Mouse (Mus musculus): ENCODE results near the gene Olfr1160. TPM values are rescaled to one million over a fixed set of nuclear protein-coding genes. Genes with fewer than 3 reads are reported as not detected.
"Not testable (repeated sequence)": the region's sequence is repeated elsewhere in the genome, so short reads cannot be mapped to it uniquely, and the experiment has no call there.

Olfr1160 gene
- polyA plus RNA-seq (2016; fragmentation: Nextera tagmentation; extraction: Ambion mirVana): not detected in 2 replicates

DNA sequence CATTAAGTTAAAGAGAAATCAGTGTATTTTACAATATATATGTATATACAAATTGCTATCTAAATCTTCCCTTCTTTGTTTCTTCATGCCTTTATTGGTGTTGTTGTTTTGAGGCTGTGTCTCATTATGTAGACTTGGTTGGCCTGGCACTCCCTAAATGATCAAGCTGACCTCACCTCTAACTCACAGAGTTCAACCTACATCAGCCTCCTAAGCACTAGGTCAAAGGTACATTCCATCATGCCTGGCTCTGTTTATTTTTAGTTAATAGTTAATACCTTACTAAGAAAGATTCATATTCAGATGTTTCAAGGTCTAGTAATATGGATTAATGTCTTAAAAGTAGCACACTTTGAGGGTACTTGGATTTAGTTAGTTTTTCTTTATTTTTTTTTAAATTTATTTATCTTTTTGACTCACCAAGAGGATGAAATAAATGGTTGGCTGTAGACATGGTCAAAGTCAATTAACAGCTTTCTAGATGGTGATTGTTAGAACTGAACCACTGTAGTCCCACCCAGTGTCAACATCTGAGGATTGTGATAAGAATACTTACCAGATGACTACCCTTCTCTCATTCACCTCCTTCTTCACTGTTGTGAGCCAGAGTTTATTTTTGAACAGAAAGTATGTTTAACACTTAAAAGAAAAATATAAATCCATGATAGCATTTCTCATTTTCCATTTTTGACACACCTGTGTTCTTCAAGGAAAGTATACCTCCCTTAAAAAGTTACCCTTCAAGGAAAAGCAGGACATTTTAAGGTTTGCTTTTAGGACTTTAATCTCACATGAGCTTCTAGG is at the start of gene Olfr1160:
Olfr1160 (minus strand) TSS at position 754 of the 804 bp plus-strand sequence.
- Histone ChIP-seq H3K9me3 (no peaks in the 10 kb centered on the region), H3K27me3 (replicated peaks; ENCODE audit: low read depth, poor library complexity, severe bottlenecking) (no peaks in the 10 kb centered on the region), H3K27ac (replicated peaks) (no peak within 1 kb of the TSS), H3K36me3 (replicated peaks) (no peaks in the 10 kb centered on the region), H3K4me3 (no peak within 1 kb of the TSS), H3K4me1 (no peaks in the 10 kb centered on the region)
- DNase-seq (ENCODE audit: low spot score): no peak

DNA sequence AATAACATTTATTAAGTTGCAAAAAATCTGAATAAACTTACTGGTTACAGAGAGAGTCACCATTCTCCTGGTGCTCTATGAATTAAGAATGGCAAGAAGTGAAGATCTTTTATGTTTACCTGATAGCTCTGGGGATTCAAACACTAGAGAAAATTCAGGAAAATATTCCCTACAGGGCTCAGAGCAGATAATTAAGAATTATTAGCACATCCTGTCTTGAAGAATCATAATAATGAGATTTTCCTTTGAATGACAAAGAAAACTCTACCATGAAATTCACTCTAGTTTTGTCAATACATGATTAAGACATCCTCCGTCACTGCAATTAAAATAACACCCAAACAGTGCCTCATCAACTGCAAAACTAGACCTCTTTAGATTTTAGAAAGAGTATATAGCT is 43.0 kb upstream of the Olfr1160 start, which contains the start of gene Olfr1162:
Olfr1162 (minus strand) TSS at position 101 of the 400 bp plus-strand sequence.
- Histone ChIP-seq H3K4me3 (no peak within 1 kb of the TSS), H3K4me1 (no peaks in the 10 kb centered on the region), H3K27me3 (replicated peaks; ENCODE audit: low read depth, poor library complexity, severe bottlenecking) (no peaks in the 10 kb centered on the region), H3K9me3 (no peaks in the 10 kb centered on the region), H3K27ac (replicated peaks) (no peak within 1 kb of the TSS), H3K36me3 (replicated peaks) (no peaks in the 10 kb centered on the region)
- no peak for DNase-seq (ENCODE audit: low spot score)
- 84% methylated on average over 1 of the region's 1 CpGs for WGBS

DNA sequence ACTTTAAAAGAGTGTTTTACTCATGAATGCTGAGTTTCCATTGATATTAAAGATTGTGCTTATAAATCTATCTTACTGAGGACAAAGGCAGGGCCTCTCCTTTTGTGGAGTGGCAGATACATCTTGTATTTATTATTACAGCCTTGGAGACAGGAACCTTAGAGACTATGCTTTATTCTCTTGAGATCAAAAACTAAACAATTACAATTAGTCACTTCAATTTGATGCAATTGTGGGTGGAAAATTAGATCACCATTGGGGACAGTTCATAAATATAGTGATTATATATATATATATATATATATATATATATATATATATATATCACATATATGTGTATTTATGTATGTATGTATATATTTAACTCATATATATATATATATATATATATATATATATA is 29.5 kb upstream of the Olfr1160 start, which contains the start of gene Olfr73:
Olfr73 (minus strand) TSS at position 101 of the 400 bp plus-strand sequence.
- Histone ChIP-seq H3K27me3 (replicated peaks; ENCODE audit: low read depth, poor library complexity, severe bottlenecking) (no peaks in the 10 kb centered on the region), H3K4me3 (no peak within 1 kb of the TSS), H3K36me3 (replicated peaks) (no peaks in the 10 kb centered on the region), H3K9me3 (no peaks in the 10 kb centered on the region), H3K4me1 (no peaks in the 10 kb centered on the region), H3K27ac (replicated peaks) (no peak within 1 kb of the TSS)
- no peak for DNase-seq (ENCODE audit: low spot score)

DNA sequence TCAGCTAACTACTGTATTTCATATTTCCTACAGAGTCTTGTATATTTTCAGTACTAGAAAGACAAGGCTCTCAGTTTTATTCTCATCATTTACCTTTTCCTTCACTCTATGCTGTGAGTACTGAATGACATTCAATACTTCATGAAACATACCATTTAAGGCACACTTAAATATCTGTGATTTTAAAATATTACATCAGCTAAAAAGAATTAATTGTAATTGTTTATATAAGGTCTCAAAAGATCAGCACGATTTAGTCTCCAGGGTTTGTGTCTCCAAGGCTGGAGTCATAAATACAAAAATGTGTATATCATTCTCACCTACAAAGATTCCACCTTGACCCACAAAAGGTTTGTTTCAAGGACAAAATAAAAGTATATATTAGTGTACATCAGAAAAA is 14.4 kb upstream of the Olfr1160 start, which contains the start of gene Olfr1161:
Olfr1161 (plus strand) TSS at position 301 of the 400 bp plus-strand sequence.
- DNase-seq (ENCODE audit: low spot score); H3K27ac ChIP-seq (replicated peaks); H3K9me3 ChIP-seq; H3K27me3 ChIP-seq (replicated peaks; ENCODE audit: low read depth, poor library complexity, severe bottlenecking); H3K4me3 ChIP-seq; H3K4me1 ChIP-seq; H3K36me3 ChIP-seq (replicated peaks): not testable (repeated sequence)
- 85% methylated on average over 1 of the region's 1 CpGs for WGBS

DNA sequence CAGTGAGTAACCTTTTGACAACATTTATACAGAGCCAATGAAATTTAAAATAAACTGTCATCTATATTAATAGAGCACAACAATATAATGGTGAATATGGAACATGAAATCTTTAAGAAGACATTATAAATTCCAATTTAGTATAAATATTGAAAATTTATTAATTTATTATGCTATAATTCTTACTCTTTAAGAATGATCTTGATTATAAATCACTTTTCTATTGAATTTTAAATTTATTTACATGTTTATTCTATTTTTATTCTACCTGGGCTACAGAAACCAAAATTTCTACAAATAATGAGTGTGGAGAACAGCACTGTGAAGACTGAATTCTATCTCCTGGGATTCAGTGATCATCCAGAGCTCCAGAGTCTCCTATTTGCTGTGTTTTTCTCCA is 18.3 kb downstream of the Olfr1160 start, which contains the start of gene Olfr1158:
Olfr1158 (plus strand) TSS at position 301 of the 400 bp plus-strand sequence.
- Histone ChIP-seq H3K27ac (replicated peaks) (no peak within 1 kb of the TSS), H3K27me3 (replicated peaks; ENCODE audit: low read depth, poor library complexity, severe bottlenecking) (no peaks in the 10 kb centered on the region), H3K4me1 (no peaks in the 10 kb centered on the region), H3K36me3 (replicated peaks) (no peaks in the 10 kb centered on the region), H3K9me3 (no peaks in the 10 kb centered on the region), H3K4me3 (no peak within 1 kb of the TSS)
- DNase-seq (ENCODE audit: low spot score): no peak

DNA sequence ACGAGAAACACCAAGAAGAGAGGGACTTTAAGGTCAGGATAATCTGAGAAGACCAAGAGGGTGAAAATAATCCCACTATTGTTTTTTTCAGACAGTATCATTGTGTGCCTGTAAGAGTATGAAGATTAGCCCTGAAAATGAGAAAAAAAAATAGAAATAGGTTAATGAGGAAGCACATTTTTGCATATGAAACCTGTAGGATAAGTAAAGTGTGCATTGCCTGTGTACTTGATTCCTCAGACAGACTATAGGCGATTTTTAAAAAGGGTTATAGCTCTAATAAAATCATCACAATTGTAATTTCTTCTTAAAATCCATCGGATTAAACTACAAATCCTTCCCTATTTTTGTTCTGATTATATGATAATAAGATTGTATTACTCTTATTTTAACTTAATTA is 33.5 kb downstream of the Olfr1160 start, which contains the start of gene Olfr74:
Olfr74 (minus strand) TSS at position 101 of the 400 bp plus-strand sequence.
- H3K36me3 ChIP-seq (replicated peaks): no peaks in the 10 kb centered on the region
- no peak within 1 kb of the TSS for H3K4me3 ChIP-seq
- no peaks in the 10 kb centered on the region for H3K27me3 ChIP-seq (replicated peaks; ENCODE audit: low read depth, poor library complexity, severe bottlenecking)
- no peaks in the 10 kb centered on the region for H3K4me1 ChIP-seq
- H3K9me3 ChIP-seq: no peaks in the 10 kb centered on the region
- no peak for DNase-seq (ENCODE audit: low spot score)
- no peak within 1 kb of the TSS for H3K27ac ChIP-seq (replicated peaks)
- WGBS: 80% methylated on average over 3 of the region's 3 CpGs

DNA sequence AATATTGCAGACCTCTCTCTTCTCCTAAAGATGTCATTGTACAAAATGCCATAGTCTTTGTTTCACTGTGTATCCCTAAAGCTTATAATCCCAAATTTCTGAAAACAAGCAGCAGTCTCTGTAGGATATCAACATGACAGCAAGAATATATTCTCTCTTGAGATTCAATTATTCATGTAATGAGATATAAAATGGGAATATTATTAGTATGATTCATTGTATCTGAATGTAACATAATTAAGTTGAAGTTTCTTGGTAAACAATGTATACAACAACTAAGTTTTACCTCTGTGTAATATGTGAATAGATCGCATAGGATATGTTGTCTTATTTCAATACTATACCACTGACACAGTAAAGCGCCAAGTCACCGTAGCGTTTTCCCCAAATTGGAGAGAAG is 39.9 kb downstream of the Olfr1160 start, which contains the start of gene Olfr1157:
Olfr1157 (minus strand) TSS at position 101 of the 400 bp plus-strand sequence.
- H3K4me1 ChIP-seq: no peaks in the 10 kb centered on the region
- H3K27ac ChIP-seq (replicated peaks): no peak within 1 kb of the TSS
- DNase-seq (ENCODE audit: low spot score): no peak
- H3K9me3 ChIP-seq: no peaks in the 10 kb centered on the region
- 92% methylated on average over 4 of the region's 4 CpGs for WGBS
- no peaks in the 10 kb centered on the region for H3K27me3 ChIP-seq (replicated peaks; ENCODE audit: low read depth, poor library complexity, severe bottlenecking)
- H3K36me3 ChIP-seq (replicated peaks): no peaks in the 10 kb centered on the region
- H3K4me3 ChIP-seq: no peak within 1 kb of the TSS

DNA sequence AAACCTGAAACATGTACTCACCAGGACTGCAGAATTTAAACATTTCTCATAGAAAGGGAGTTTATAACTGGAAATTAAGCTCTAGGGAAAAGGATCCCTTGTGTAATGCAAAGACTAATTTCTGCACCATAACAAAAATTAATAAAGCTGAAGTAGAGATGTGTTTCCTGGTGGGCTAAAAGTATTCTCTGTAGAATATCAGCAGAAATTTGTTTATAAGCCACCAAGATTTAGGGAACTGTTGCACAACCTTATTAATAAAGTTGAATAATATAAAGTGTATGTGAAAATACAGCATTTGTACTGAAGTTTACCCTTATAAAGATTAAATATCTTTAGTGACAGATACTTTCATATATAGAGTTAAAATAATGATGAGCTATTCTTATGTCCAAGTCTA is 55.1 kb downstream of the Olfr1160 start, which contains the start of gene Olfr1156:
Olfr1156 (minus strand) TSS at position 101 of the 400 bp plus-strand sequence.
- Histone ChIP-seq H3K36me3 (replicated peaks) (no peaks in the 10 kb centered on the region), H3K9me3 (no peaks in the 10 kb centered on the region), H3K27me3 (replicated peaks; ENCODE audit: low read depth, poor library complexity, severe bottlenecking) (no peaks in the 10 kb centered on the region), H3K4me1 (no peaks in the 10 kb centered on the region), H3K27ac (replicated peaks) (no peak within 1 kb of the TSS), H3K4me3 (no peak within 1 kb of the TSS)
- no peak for DNase-seq (ENCODE audit: low spot score)

Other genes starting within 250 kb of the Olfr1160 start
- gene Olfr152, start 228.8 kb downstream of the Olfr1160 start, polyA plus RNA-seq (2016; fragmentation: Nextera tagmentation; extraction: Ambion mirVana): not detected in 2 replicates
- not detected in 2 replicates for gene Olfr1143, start 207.7 kb downstream of the Olfr1160 start, polyA plus RNA-seq (2016; fragmentation: Nextera tagmentation; extraction: Ambion mirVana)
- not detected in 2 replicates for gene Olfr1145, start 198.4 kb downstream of the Olfr1160 start, polyA plus RNA-seq (2016; fragmentation: Nextera tagmentation; extraction: Ambion mirVana)
- gene Olfr1148, start 177.7 kb downstream of the Olfr1160 start, polyA plus RNA-seq (2016; fragmentation: Nextera tagmentation; extraction: Ambion mirVana): not detected in 2 replicates
- not detected in 2 replicates for gene Olfr1150-ps1, start 164.3 kb downstream of the Olfr1160 start, polyA plus RNA-seq (2016; fragmentation: Nextera tagmentation; extraction: Ambion mirVana)
- gene Olfr1151, start 152.4 kb downstream of the Olfr1160 start, polyA plus RNA-seq (2016; fragmentation: Nextera tagmentation; extraction: Ambion mirVana): not detected in 2 replicates
- not detected in 2 replicates for gene Olfr1152, start 141.8 kb downstream of the Olfr1160 start, polyA plus RNA-seq (2016; fragmentation: Nextera tagmentation; extraction: Ambion mirVana)
- gene Olfr1153, start 113.3 kb downstream of the Olfr1160 start, polyA plus RNA-seq (2016; fragmentation: Nextera tagmentation; extraction: Ambion mirVana): not detected in 2 replicates
- gene Olfr1154, start 103.1 kb downstream of the Olfr1160 start, polyA plus RNA-seq (2016; fragmentation: Nextera tagmentation; extraction: Ambion mirVana): not detected in 2 replicates
- gene Olfr1155, start 63.1 kb downstream of the Olfr1160 start, polyA plus RNA-seq (2016; fragmentation: Nextera tagmentation; extraction: Ambion mirVana): not detected in 2 replicates
- not detected in 2 replicates for gene Olfr1156, start 55.2 kb downstream of the Olfr1160 start, polyA plus RNA-seq (2016; fragmentation: Nextera tagmentation; extraction: Ambion mirVana)
- not detected in 2 replicates for gene Olfr1157, start 40.0 kb downstream of the Olfr1160 start, polyA plus RNA-seq (2016; fragmentation: Nextera tagmentation; extraction: Ambion mirVana)
- not detected in 2 replicates for gene Olfr74, start 33.6 kb downstream of the Olfr1160 start, polyA plus RNA-seq (2016; fragmentation: Nextera tagmentation; extraction: Ambion mirVana)
- gene Olfr1158, start 18.2 kb downstream of the Olfr1160 start, polyA plus RNA-seq (2016; fragmentation: Nextera tagmentation; extraction: Ambion mirVana): not detected in 2 replicates
- not detected in 2 replicates for gene Olfr1161, start 14.5 kb upstream of the Olfr1160 start, polyA plus RNA-seq (2016; fragmentation: Nextera tagmentation; extraction: Ambion mirVana)
- 0.05 TPM in 1 of 2 replicates, not detected in the other for gene Olfr73, start 29.4 kb upstream of the Olfr1160 start, polyA plus RNA-seq (2016; fragmentation: Nextera tagmentation; extraction: Ambion mirVana)
- not detected in 2 replicates for gene Olfr1162, start 42.9 kb upstream of the Olfr1160 start, polyA plus RNA-seq (2016; fragmentation: Nextera tagmentation; extraction: Ambion mirVana)
- gene Olfr1163, start 63.6 kb upstream of the Olfr1160 start, polyA plus RNA-seq (2016; fragmentation: Nextera tagmentation; extraction: Ambion mirVana): not detected in 2 replicates
- gene Olfr1164, start 85.7 kb upstream of the Olfr1160 start, polyA plus RNA-seq (2016; fragmentation: Nextera tagmentation; extraction: Ambion mirVana): not detected in 2 replicates
- gene Olfr1166, start 120.0 kb upstream of the Olfr1160 start, polyA plus RNA-seq (2016; fragmentation: Nextera tagmentation; extraction: Ambion mirVana): not detected in 2 replicates
- gene Olfr1167, start 146.9 kb upstream of the Olfr1160 start, polyA plus RNA-seq (2016; fragmentation: Nextera tagmentation; extraction: Ambion mirVana): not detected in 2 replicates
- gene Olfr1168, start 173.6 kb upstream of the Olfr1160 start, polyA plus RNA-seq (2016; fragmentation: Nextera tagmentation; extraction: Ambion mirVana): not detected in 2 replicates
- gene Olfr1170, start 220.1 kb upstream of the Olfr1160 start, polyA plus RNA-seq (2016; fragmentation: Nextera tagmentation; extraction: Ambion mirVana): not detected in 2 replicates

Measured in embryonic facial prominence, embryonic 10.5 days (tissue).